Mouse (Mus musculus) hindbrain, embryonic 16.5 days (tissue): ENCODE measurements around the gene Bcl2l15. TPM values are rescaled to one million over a fixed set of nuclear protein-coding genes. Genes with fewer than 3 reads are reported as not detected.
"Not testable (repeated sequence)": the region's sequence is repeated elsewhere in the genome, so short reads cannot be mapped to it uniquely, and the experiment has no call there.

Source experiments
- ATAC-seq: fragments of 200-750 bp; cut with Nextera tagmentation; 2 replicates; pipeline ENCODE4 v1.8.0; 2017; ENCODE audit warnings: moderate TSS enrichment, moderate library complexity
- H3K27ac ChIP-seq: fragments of 300-500 bp; sonication (generic); 2 replicates; pipeline ENCODE4 v1.5.1; 2014; ENCODE audit warnings: low read depth, mild to moderate bottlenecking, control low read depth, low read length, moderate library complexity
- H3K27me3 ChIP-seq: fragments of 300-500 bp; sonication (generic); replicated peaks from 2 replicates; pipeline ENCODE4 v1.6.1; 2014; ENCODE audit warnings: low read length; ENCODE audit not compliant: control insufficient read depth, insufficient read depth
- H3K36me3 ChIP-seq: fragments of 300-500 bp; sonication (generic); 2 replicates; pipeline ENCODE4 v1.6.1; 2014; ENCODE audit warnings: mild to moderate bottlenecking, low read length, moderate library complexity, mixed read lengths; ENCODE audit not compliant: control insufficient read depth, insufficient read depth
- H3K4me1 ChIP-seq: fragments of 300-500 bp; sonication (generic); 2 replicates; pipeline ENCODE4 v1.6.1; 2014; ENCODE audit warnings: low read depth, low read length; ENCODE audit not compliant: control insufficient read depth, insufficient read depth
- H3K4me2 ChIP-seq: fragments of 300-500 bp; sonication (generic); 2 replicates; pipeline ENCODE4 v1.6.1; 2014; ENCODE audit warnings: mild to moderate bottlenecking, low read length, control low read depth, moderate library complexity
- H3K4me3 ChIP-seq: fragments of 300-500 bp; sonication (generic); 2 replicates; pipeline ENCODE4 v1.5.1; 2014; ENCODE audit warnings: mild to moderate bottlenecking, low read length, control low read depth, moderate library complexity
- H3K9ac ChIP-seq: fragments of 300-500 bp; sonication (generic); 2 replicates; pipeline ENCODE4 v1.6.1; 2014; ENCODE audit warnings: low read depth, mild to moderate bottlenecking, control low read depth, low read length, moderate library complexity
- H3K9me3 ChIP-seq: fragments of 300-500 bp; sonication (generic); 2 replicates; pipeline ENCODE4 v1.6.1; 2014; ENCODE audit warnings: mild to moderate bottlenecking, low read length, moderate library complexity; ENCODE audit not compliant: control insufficient read depth
- WGBS: fragments of 180-500 bp; shearing (Covaris S2); extraction: QIAGEN DNeasy Blood & Tissue Kit; methylation state at CpG from one replicate; pipeline ENCODE4 v1.1.7; 2014; 5-methylcytosine and 5-hydroxymethylcytosine counted together
- polyA plus RNA-seq: library from polyadenylated mRNA; unstranded; fragments of >200 nt; fragmentation: Nextera tagmentation; extraction: Ambion mirVana; gene quantifications from 2 replicates; pipeline ENCODE4 v1.2.1, GENCODE M21; 2015

Gene Bcl2l15
- polyA plus RNA-seq, 1 experiment from 2014 or later: 0.33 TPM

DNA sequence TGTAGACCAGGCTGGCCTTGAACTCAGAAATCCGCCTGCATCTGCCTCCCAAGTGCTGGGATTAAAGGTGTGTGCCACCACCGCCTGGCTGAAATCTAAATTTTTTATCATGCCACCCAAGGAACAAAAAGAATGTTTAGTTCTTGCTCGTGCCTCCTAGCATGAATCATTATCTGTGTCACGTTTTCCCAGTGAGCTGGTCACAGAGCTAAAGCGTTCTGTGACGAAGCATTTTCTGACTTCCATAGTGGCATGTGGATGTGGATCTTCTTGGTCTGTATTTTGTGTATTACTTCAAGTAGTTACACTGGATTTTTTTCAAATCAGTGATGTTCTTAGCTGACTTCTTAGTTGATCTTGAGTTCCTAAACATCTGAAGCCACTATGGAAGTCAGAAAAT, 21.4 kb upstream of the Bcl2l15 start:
- 87% methylated on average over 6 of the region's 6 CpGs for WGBS
- Histone ChIP-seq H3K4me2 (no peak overlapping the region), H3K4me3 (no peak overlapping the region), H3K27me3 (no peaks in the 10 kb centered on the region), H3K36me3 (peaks cover 11% of the 10 kb centered on the region; the same call in 1 of the 2 replicates), H3K27ac (no peak overlapping the region), H3K4me1 (peaks cover 13% of the 10 kb centered on the region), H3K9ac (no peak overlapping the region), H3K9me3 (no peaks in the 10 kb centered on the region)
- no peak for ATAC-seq

- Histone ChIP-seq H3K27me3 (no peaks in the 10 kb centered on the region), H3K9ac (no peak overlapping the region), H3K4me2 (no peak overlapping the region), H3K9me3 (no peaks in the 10 kb centered on the region), H3K27ac (no peak overlapping the region), H3K4me3 (no peak overlapping the region), H3K36me3 (0 out of 2 replicates have a peak, but pooled peaks cover 4% of the 10 kb centered on the region), H3K4me1 (no peaks in the 10 kb centered on the region)
- ATAC-seq: no peak
Measured at GRCm38 (mm10) chr3:103827548-103827947, 4.9 kb upstream of the Bcl2l15 start.

- Histone ChIP-seq H3K36me3 (no peaks in the 10 kb centered on the region), H3K9ac (no peak overlapping the region), H3K4me2 (no peak overlapping the region), H3K27me3 (no peaks in the 10 kb centered on the region), H3K27ac (no peak overlapping the region), H3K9me3 (no peaks in the 10 kb centered on the region), H3K4me1 (no peaks in the 10 kb centered on the region), H3K4me3 (no peak overlapping the region)
- WGBS: 90% methylated on average over 3 of the region's 3 CpGs
- no peak for ATAC-seq
Measured at GRCm38 (mm10) chr3:103829036-103829435, 3.4 kb upstream of the Bcl2l15 start.

GRCm38 (mm10) chr3:103830681-103831080, 1.7 kb upstream of the Bcl2l15 start:
- not testable (repeated sequence) for ATAC-seq, H3K9ac ChIP-seq, H3K4me2 ChIP-seq

GRCm38 (mm10) chr3:103831146-103831545, 1.3 kb upstream of the Bcl2l15 start:
- Histone ChIP-seq H3K36me3 (no peaks in the 10 kb centered on the region), H3K4me3 (no peak overlapping the region), H3K27me3 (no peaks in the 10 kb centered on the region), H3K9me3 (no peaks in the 10 kb centered on the region), H3K4me1 (no peaks in the 10 kb centered on the region), H3K4me2 (no peak overlapping the region), H3K9ac (no peak overlapping the region), H3K27ac (no peak overlapping the region)
- WGBS: 87% methylated on average over 7 of the region's 7 CpGs
- ATAC-seq: no peak

More at GRCm38 (mm10) chr3:103830681-103831080, 1.7 kb upstream of the Bcl2l15 start:
- not testable (repeated sequence) for H3K4me1 ChIP-seq, H3K27me3 ChIP-seq, H3K9me3 ChIP-seq, H3K4me3 ChIP-seq, H3K27ac ChIP-seq, H3K36me3 ChIP-seq
- 42% methylated on average over 1 of the region's 1 CpGs for WGBS

DNA sequence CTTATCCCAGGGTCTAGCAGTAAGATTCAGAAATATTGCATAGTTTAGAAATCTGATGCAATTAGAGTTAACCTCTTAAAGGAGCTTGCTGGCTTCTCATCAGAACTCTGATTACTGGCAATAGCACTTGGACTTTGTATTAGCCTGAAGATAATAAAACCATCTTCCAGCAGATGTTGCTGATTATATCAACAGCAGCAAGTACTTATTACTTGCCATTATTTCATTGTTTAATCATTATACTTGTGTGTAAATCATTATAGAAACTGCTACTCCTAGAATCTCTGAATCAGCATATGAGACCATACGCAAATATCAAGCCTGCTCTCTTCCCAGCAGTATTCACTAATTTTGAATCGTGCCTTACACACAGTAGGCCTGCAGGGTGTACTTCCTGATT, 1.6 kb downstream of the Bcl2l15 start:
- Histone ChIP-seq H3K4me1 (no peaks in the 10 kb centered on the region), H3K4me3 (no peak overlapping the region), H3K9ac (no peak overlapping the region), H3K27ac (no peak overlapping the region), H3K36me3 (no peaks in the 10 kb centered on the region), H3K4me2 (no peak overlapping the region), H3K27me3 (no peaks in the 10 kb centered on the region), H3K9me3 (no peaks in the 10 kb centered on the region)
- ATAC-seq: no peak
- 89% methylated on average over 2 of the region's 2 CpGs for WGBS

GRCm38 (mm10) chr3:103835272-103835950, 3.0 kb downstream of the Bcl2l15 start:
- Histone ChIP-seq H3K27me3 (no peaks in the 10 kb centered on the region), H3K4me3 (no peak overlapping the region), H3K4me1 (no peaks in the 10 kb centered on the region), H3K9ac (no peak overlapping the region), H3K36me3 (no peaks in the 10 kb centered on the region), H3K4me2 (no peak overlapping the region), H3K9me3 (no peaks in the 10 kb centered on the region), H3K27ac (no peak overlapping the region)
- no peak for ATAC-seq
- WGBS: 78% methylated on average over 6 of the region's 6 CpGs

DNA sequence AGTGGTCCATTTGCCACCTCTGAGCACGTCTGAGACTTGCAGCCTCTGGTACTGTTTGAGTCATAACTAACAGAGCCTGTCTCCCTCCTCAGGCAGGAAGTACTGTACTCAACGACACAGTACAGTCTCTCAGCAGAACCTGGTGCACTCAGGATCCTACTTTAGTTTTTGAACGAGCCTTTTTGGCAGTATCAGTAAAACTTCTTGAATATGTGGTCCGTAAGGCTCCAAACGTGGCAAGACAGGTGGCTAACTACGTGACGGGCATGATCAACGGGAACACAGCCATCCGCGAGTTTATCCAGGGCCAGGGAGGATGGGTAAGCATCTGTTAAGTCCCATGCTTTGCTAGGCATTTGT, 3.5 kb downstream of the Bcl2l15 start:
- H3K9ac ChIP-seq: no peak overlapping the region
- no peak for ATAC-seq
- H3K27me3 ChIP-seq: no peaks in the 10 kb centered on the region
- no peaks in the 10 kb centered on the region for H3K36me3 ChIP-seq
- 79% methylated on average over 10 of the region's 10 CpGs for WGBS
- H3K4me1 ChIP-seq: no peaks in the 10 kb centered on the region
- H3K4me2 ChIP-seq: no peak overlapping the region
- H3K27ac ChIP-seq: no peak overlapping the region
- H3K4me3 ChIP-seq: no peak overlapping the region
- H3K9me3 ChIP-seq: no peaks in the 10 kb centered on the region

- H3K4me1 ChIP-seq: no peaks in the 10 kb centered on the region
- H3K27me3 ChIP-seq: no peaks in the 10 kb centered on the region
- H3K27ac ChIP-seq: no peak overlapping the region
- no peak overlapping the region for H3K4me3 ChIP-seq
- H3K36me3 ChIP-seq: no peaks in the 10 kb centered on the region
- H3K9me3 ChIP-seq: no peaks in the 10 kb centered on the region
- H3K4me2 ChIP-seq: no peak overlapping the region
- no peak overlapping the region for H3K9ac ChIP-seq
- no peak for ATAC-seq
- 97% methylated on average over 5 of the region's 5 CpGs for WGBS
Measured at GRCm38 (mm10) chr3:103836453-103836852, 4.1 kb downstream of the Bcl2l15 start.

GRCm38 (mm10) chr3:103839711-103840110, 7.3 kb downstream of the Bcl2l15 start:
- Histone ChIP-seq H3K4me3 (no peak overlapping the region), H3K4me2 (no peak overlapping the region), H3K27ac (no peak overlapping the region), H3K36me3 (no peaks in the 10 kb centered on the region), H3K4me1 (no peaks in the 10 kb centered on the region), H3K27me3 (no peaks in the 10 kb centered on the region), H3K9me3 (no peaks in the 10 kb centered on the region), H3K9ac (no peak overlapping the region)
- 96% methylated on average over 6 of the region's 6 CpGs for WGBS
- ATAC-seq: no peak
